Mouse (Mus musculus) myocyte (in vitro differentiated cells): Measurements from ENCODE around the gene Mcoln1. TPM values are rescaled to one million over a fixed set of nuclear protein-coding genes. Genes with fewer than 3 reads are reported as not detected.

Experiments
- H3K27me3 ChIP-seq: one replicate; pipeline ENCODE4 v1.6.1; 2011; ENCODE audit not compliant: control insufficient read depth, insufficient read depth, insufficient read length
- H3K36me3 ChIP-seq: one replicate; pipeline ENCODE4 v1.6.1; 2011; ENCODE audit not compliant: control insufficient read depth, insufficient read depth
- H3K4me2 ChIP-seq: one replicate; pipeline ENCODE4 v1.6.1; 2011; ENCODE audit warnings: low read depth, control low read depth
- H3K4me3 ChIP-seq: one replicate; pipeline ENCODE4 v1.5.1; 2011; ENCODE audit warnings: mild to moderate bottlenecking, control low read depth, moderate library complexity
- H3K79me2 ChIP-seq: one replicate; pipeline ENCODE4 v1.6.1; 2011; ENCODE audit not compliant: control insufficient read depth, insufficient read depth
- H3ac ChIP-seq: one replicate; pipeline ENCODE4 v1.6.1; 2011; ENCODE audit not compliant: control insufficient read depth, insufficient read length
- CEBPB ChIP-seq: IDR thresholded peaks from 2 replicates; pipeline ENCODE4 v1.6.1; 2011; ENCODE audit warnings: mild to moderate bottlenecking, moderate library complexity; ENCODE audit not compliant: poor library complexity, insufficient read depth, severe bottlenecking
- E2F4 ChIP-seq: IDR thresholded peaks from one replicate; pipeline ENCODE4 v1.6.1; 2011; ENCODE audit warnings: mild to moderate bottlenecking, control low read depth, moderate library complexity; ENCODE audit not compliant: insufficient read depth
- MAX ChIP-seq: IDR thresholded peaks from one replicate; pipeline ENCODE4 v1.6.1; 2011; ENCODE audit warnings: low read depth, mild to moderate bottlenecking, control low read depth
- MYOD1 ChIP-seq, 3 experiments: IDR thresholded peaks; one replicate each; pipeline ENCODE4 v1.6.1; 2011; ENCODE audit warnings: control low read depth in 2 of 3, low read depth in 2 of 3, mild to moderate bottlenecking in 2 of 3, moderate library complexity in 1 of 3; ENCODE audit not compliant: insufficient read length in 2 of 3, control insufficient read depth in 1 of 3
- MYOG ChIP-seq, 3 experiments: IDR thresholded peaks; one replicate each; pipeline ENCODE4 v1.6.1; 2011; ENCODE audit warnings: control low read depth in 2 of 3, low read depth in 2 of 3, mild to moderate bottlenecking in 2 of 3; ENCODE audit not compliant: insufficient read length in 2 of 3, control insufficient read depth in 1 of 3, insufficient read depth in 1 of 3
- POLR2A ChIP-seq: IDR thresholded peaks from one replicate; pipeline ENCODE4 v1.6.1; 2011; ENCODE audit warnings: low read depth, mild to moderate bottlenecking, control low read depth, moderate library complexity; ENCODE audit not compliant: insufficient read length
- POLR2AphosphoS2 ChIP-seq: IDR thresholded peaks from one replicate; pipeline ENCODE4 v1.6.1; 2011; ENCODE audit warnings: low read depth, control low read depth; ENCODE audit not compliant: insufficient read length
- REST ChIP-seq: IDR thresholded peaks from one replicate; pipeline ENCODE4 v1.6.1; 2011; ENCODE audit warnings: mild to moderate bottlenecking, control low read depth, moderate library complexity; ENCODE audit not compliant: insufficient read depth, insufficient read length
- SRF ChIP-seq: IDR thresholded peaks from one replicate; pipeline ENCODE4 v1.6.1; 2011; ENCODE audit warnings: low read depth; ENCODE audit not compliant: control insufficient read depth, insufficient read length
- TCF12 ChIP-seq: IDR thresholded peaks from one replicate; pipeline ENCODE4 v1.6.1; 2011; ENCODE audit warnings: mild to moderate bottlenecking, control low read depth; ENCODE audit not compliant: poor library complexity, insufficient read depth, severe bottlenecking
- TCF3 ChIP-seq: IDR thresholded peaks from one replicate; pipeline ENCODE4 v1.6.1; 2011; ENCODE audit warnings: low read depth, control low read depth; ENCODE audit not compliant: insufficient read length
- USF1 ChIP-seq: IDR thresholded peaks from one replicate; pipeline ENCODE4 v1.6.1; 2011; ENCODE audit warnings: low read depth, mild to moderate bottlenecking, control low read depth, moderate library complexity
- polyA plus RNA-seq: library from polyadenylated mRNA; unstranded; fragments of >200 nt; fragmentation: generic; extraction: Trizol; gene quantifications from one replicate; pipeline ENCODE4 v1.2.1, GENCODE M21; 2012; ENCODE audit warnings: missing spikeins

Mcoln1 gene
- polyA plus RNA-seq, 1 experiment, result 44.1 TPM

GRCm38 (mm10) chr8:3483546-3483945, 16.7 kb upstream of the Mcoln1 start:
- peaks cover 8% of the 10 kb centered on the region for H3K27me3 ChIP-seq
- no peaks in the 10 kb centered on the region for H3K79me2 ChIP-seq

GRCm38 (mm10) chr8:3485192-3485591, 15.1 kb upstream of the Mcoln1 start:
- Histone ChIP-seq H3K36me3 (no peaks in the 10 kb centered on the region), H3K4me3 (no peak overlapping the region), H3K27me3 (peaks cover 8% of the 10 kb centered on the region), H3K79me2 (no peaks in the 10 kb centered on the region), H3ac (no peak overlapping the region), H3K4me2 (no peak overlapping the region)
- TF ChIP-seq TCF12, result no peak
- no peak for TF ChIP-seq E2F4
- TF ChIP-seq USF1, result no peak
- TF ChIP-seq MYOG (IDR thresholded peaks at IDR 0.05; ENCODE audit: control insufficient read depth in 1 of 3, insufficient read depth in 1 of 3, insufficient read length in 2 of 3, low read depth in 2 of 3), result no peak

More at GRCm38 (mm10) chr8:3483546-3483945, 16.7 kb upstream of the Mcoln1 start:
- TF ChIP-seq MAX (no peak), POLR2A (no peak), MYOD1 (IDR thresholded peaks at IDR 0.05; ENCODE audit: control insufficient read depth in 1 of 3, insufficient read length in 2 of 3, low read depth in 2 of 3) (no peak), REST (no peak), POLR2AphosphoS2 (no peak), TCF3 (no peak), MYOG (IDR thresholded peaks at IDR 0.05; ENCODE audit: control insufficient read depth in 1 of 3, insufficient read depth in 1 of 3, insufficient read length in 2 of 3, low read depth in 2 of 3) (no peak), CEBPB (no peak), TCF12 (no peak), USF1 (no peak), SRF (no peak), E2F4 (no peak)
- Histone ChIP-seq H3ac (no peak overlapping the region), H3K4me3 (no peak overlapping the region), H3K4me2 (no peak overlapping the region), H3K36me3 (no peaks in the 10 kb centered on the region)

- H3K4me2 ChIP-seq, result peak within 1 kb of the TSS; percentile 90
Observed at GRCm38 (mm10) chr8:3492901-3493844, 7.1 kb upstream of the Mcoln1 start, which contains the start of gene Zfp358. Zfp358 (plus strand) TSS chr8:3493138.

GRCm38 (mm10) chr8:3493845-3494208, 6.4 kb upstream of the Mcoln1 start:
- no peaks in the 10 kb centered on the region for H3K79me2 ChIP-seq
- no peaks in the 10 kb centered on the region for H3K27me3 ChIP-seq
- no peaks in the 10 kb centered on the region for H3K36me3 ChIP-seq
- peak overlapping the region; percentile 55 for H3ac ChIP-seq
- peak overlapping the region; percentile 82 for H3K4me2 ChIP-seq
- no peak for TF ChIP-seq USF1
- no peak for TF ChIP-seq MYOG (IDR thresholded peaks at IDR 0.05; ENCODE audit: control insufficient read depth in 1 of 3, insufficient read depth in 1 of 3, insufficient read length in 2 of 3, low read depth in 2 of 3)
- TF ChIP-seq POLR2A, result no peak
- no peak for TF ChIP-seq POLR2AphosphoS2
- TF ChIP-seq TCF3, result no peak
- no peak for TF ChIP-seq REST
- no peak for TF ChIP-seq E2F4
- no peak for TF ChIP-seq MAX
- TF ChIP-seq MYOD1 (IDR thresholded peaks at IDR 0.05; ENCODE audit: control insufficient read depth in 1 of 3, insufficient read length in 2 of 3, low read depth in 2 of 3), result no peak
- TF ChIP-seq TCF12, result no peak
- no peak for TF ChIP-seq SRF
- no peak for TF ChIP-seq CEBPB
- H3K4me3 ChIP-seq, result peak overlapping the region; percentile 78

More at GRCm38 (mm10) chr8:3492901-3493844, 7.1 kb upstream of the Mcoln1 start, which contains the start of gene Zfp358:
- TF ChIP-seq MYOG (IDR thresholded peaks at IDR 0.05; ENCODE audit: control insufficient read depth in 1 of 3, insufficient read depth in 1 of 3, insufficient read length in 2 of 3, low read depth in 2 of 3) (peak in 1 of 3 experiments; percentile 1), POLR2A (peak; percentile 64), POLR2AphosphoS2 (peak; percentile 70), USF1 (no peak), TCF12 (no peak)
- H3K36me3 ChIP-seq, result no peaks in the 10 kb centered on the region
- H3K4me3 ChIP-seq, result peak within 1 kb of the TSS; percentile 78
- no peaks in the 10 kb centered on the region for H3K27me3 ChIP-seq
- H3ac ChIP-seq, result peak within 1 kb of the TSS; percentile 55
- H3K79me2 ChIP-seq, result no peaks in the 10 kb centered on the region
